Mouse (Mus musculus) testis, adult 2 months (tissue): ENCODE results near the gene Slc48a1.

Experiments used
- CTCF ChIP-seq: fragments of 200-500 bp; IDR thresholded peaks from 2 replicates; pipeline ENCODE4 v1.5.1; 2012; ENCODE audit warnings: low read depth, mild to moderate bottlenecking, inconsistent platforms, low read length, moderate library complexity; ENCODE audit not compliant: control insufficient read depth, insufficient read depth, insufficient replicate concordance
- POLR2A ChIP-seq: fragments of 200-500 bp; IDR thresholded peaks from 2 replicates; pipeline ENCODE4 v1.6.1; 2012; ENCODE audit warnings: low read depth, mild to moderate bottlenecking, inconsistent platforms, low read length, moderate library complexity; ENCODE audit not compliant: control insufficient read depth

GRCm38 (mm10) chr15:97751676-97752075, 26.6 kb upstream of the Slc48a1 start:
- TF ChIP-seq CTCF (peak; percentile 37; the same call in 1 of the 2 replicates), POLR2A (no peak)
